Mouse (Mus musculus): ENCODE measurements around the gene Tnfrsf26. TPM values are rescaled to one million over a fixed set of nuclear protein-coding genes. Genes with fewer than 3 reads are reported as not detected.

Tnfrsf26 gene
- polyA plus RNA-seq, 1 experiment from 2014 or later = 0.65 TPM

DNA sequence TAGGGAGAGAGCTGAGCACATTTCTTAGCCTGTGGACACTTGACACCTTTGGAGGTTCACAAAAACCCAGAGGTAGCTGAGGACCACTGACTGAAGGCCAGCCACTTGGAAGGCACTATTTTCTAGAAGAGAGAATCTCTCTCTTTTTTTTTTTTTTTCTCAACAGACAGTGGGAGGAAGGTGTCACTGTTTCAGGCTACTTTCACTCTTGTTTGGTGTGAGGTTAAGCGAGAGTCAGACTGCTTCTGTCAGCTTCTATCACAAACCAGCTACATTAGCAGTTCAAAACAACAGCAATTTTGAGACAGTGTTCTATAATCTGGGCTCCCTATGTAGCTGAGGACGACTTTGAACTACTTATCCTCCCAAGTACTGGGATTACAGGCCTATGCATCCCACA is 2.3 kb downstream of the Tnfrsf26 start:
- H3K4me1 ChIP-seq = no peaks in the 10 kb centered on the region
- 61% methylated on average over 2 of the region's 2 CpGs for WGBS
- no peak overlapping the region for H3K4me3 ChIP-seq (replicated peaks)
- H3K4me2 ChIP-seq = no peak overlapping the region
- H3K27me3 ChIP-seq = no peaks in the 10 kb centered on the region
- H3K9me3 ChIP-seq (replicated peaks) = no peaks in the 10 kb centered on the region
- H3K27ac ChIP-seq = no peak overlapping the region
- no peak for ATAC-seq (replicated peaks; ENCODE audit: low FRiP score)
- no peak overlapping the region for H3K9ac ChIP-seq
- no peaks in the 10 kb centered on the region for H3K36me3 ChIP-seq

DNA sequence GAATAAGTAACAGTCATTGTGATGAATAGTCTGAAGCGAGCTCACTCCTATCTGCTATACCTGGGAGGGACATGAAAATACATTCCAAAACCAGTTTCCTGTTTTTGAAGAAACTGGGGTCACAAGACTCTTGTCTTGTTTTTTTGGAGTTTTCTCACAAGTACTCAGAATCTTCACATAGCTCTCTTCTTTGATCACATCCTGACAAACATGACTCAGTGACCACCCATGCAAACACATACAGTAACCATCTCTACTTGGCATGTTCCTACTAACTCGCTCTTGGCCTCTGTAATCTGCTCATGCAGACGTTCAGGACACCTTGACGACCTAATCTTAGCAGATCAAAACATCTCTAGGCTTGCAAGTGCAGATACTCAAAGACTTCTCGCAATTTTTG is 3.4 kb downstream of the Tnfrsf26 start:
- 73% methylated on average over 5 of the region's 5 CpGs for WGBS
- no peak for ATAC-seq (replicated peaks; ENCODE audit: low FRiP score)
- Histone ChIP-seq H3K4me1 (no peaks in the 10 kb centered on the region), H3K9me3 (replicated peaks) (no peaks in the 10 kb centered on the region), H3K36me3 (no peaks in the 10 kb centered on the region), H3K27me3 (no peaks in the 10 kb centered on the region), H3K27ac (no peak overlapping the region), H3K4me2 (no peak overlapping the region), H3K4me3 (replicated peaks) (no peak overlapping the region), H3K9ac (no peak overlapping the region)

DNA sequence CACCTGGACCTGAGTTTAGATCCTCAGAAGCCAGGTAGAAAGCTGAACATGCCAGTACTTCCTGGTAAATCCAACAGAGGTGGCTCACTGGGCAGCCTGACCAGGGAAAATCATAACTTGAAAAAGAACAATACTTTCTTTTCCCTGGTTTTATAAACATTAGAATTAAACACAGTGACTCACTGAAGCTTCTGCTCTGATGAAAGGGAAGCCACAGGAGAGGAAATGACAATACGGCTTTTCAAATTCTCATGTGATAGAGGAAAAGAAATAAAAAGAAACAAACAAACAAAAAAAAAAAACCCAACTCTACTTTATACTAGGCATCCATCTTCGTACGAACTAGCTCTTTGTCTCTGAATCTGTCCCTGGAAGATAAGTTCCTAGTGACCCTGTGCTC is 4.0 kb downstream of the Tnfrsf26 start:
- no peak for ATAC-seq (replicated peaks; ENCODE audit: low FRiP score)
- no peaks in the 10 kb centered on the region for H3K36me3 ChIP-seq
- no peak overlapping the region for H3K9ac ChIP-seq
- H3K9me3 ChIP-seq (replicated peaks) = no peaks in the 10 kb centered on the region
- no peak overlapping the region for H3K4me2 ChIP-seq
- 77% methylated on average over 3 of the region's 3 CpGs for WGBS
- no peaks in the 10 kb centered on the region for H3K4me1 ChIP-seq
- no peaks in the 10 kb centered on the region for H3K27me3 ChIP-seq
- no peak overlapping the region for H3K27ac ChIP-seq
- H3K4me3 ChIP-seq (replicated peaks) = no peak overlapping the region

DNA sequence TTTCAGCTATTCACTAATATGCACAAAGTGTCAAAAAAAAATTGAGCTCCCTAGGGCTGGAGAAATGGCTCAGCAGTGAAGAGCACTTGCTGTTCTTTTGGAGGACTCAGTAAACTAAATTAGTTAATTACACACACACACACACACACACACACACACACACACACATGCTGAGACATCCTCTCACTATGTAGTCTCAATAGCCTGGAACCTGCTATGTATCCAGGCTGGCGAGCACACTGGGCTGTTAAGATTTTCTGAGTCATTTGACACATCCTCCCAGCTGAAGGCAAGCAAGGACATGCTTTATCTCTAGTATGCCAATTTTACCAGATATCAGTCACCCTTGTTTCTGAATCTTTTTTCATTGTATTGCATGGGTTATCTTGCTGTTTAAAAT is 7.6 kb downstream of the Tnfrsf26 start:
- H3K27me3 ChIP-seq = no peaks in the 10 kb centered on the region
- no peaks in the 10 kb centered on the region for H3K9me3 ChIP-seq (replicated peaks)
- no peak overlapping the region for H3K27ac ChIP-seq
- ATAC-seq (replicated peaks; ENCODE audit: low FRiP score) = no peak
- no peaks in the 10 kb centered on the region for H3K36me3 ChIP-seq
- WGBS = 70% methylated on average over 1 of the region's 1 CpGs
- H3K4me3 ChIP-seq (replicated peaks) = no peak overlapping the region
- no peak overlapping the region for H3K4me2 ChIP-seq
- H3K4me1 ChIP-seq = no peaks in the 10 kb centered on the region
- no peak overlapping the region for H3K9ac ChIP-seq

DNA sequence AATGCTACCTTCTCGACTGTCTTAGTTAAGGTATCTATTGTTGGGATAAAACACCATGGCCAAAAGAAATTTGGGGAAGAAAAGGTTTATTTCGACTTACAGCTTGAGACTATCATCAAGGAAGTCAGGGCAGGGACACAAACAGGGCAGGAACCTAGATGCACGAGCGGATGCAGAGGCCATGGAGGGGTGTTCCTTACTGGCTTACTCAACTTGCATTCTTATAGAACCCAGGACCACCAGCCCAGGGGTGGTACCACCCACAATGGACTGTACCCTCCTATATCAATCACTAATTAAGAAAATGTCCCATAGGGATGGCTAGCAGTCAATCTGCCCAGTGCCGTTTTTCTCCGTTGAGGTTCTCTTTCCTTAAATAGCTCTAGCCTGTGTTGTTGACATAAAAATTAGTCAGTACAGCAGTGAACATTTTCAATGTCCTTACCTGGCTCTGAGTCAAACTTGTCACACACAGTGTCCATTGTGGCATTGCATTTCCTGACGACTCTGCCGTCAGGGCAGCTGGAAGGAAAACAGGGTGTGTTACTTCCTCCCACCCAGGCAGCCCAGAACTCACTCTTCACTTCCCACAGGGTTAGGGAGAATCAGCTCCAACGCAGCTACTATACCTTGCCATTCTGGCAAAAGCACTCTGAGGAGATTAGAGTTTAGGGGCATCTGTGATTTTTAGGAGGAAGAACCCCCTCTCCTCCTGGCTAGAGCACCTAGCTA is 14.0 kb downstream of the Tnfrsf26 start:
- Histone ChIP-seq H3K27me3 (no peaks in the 10 kb centered on the region), H3K4me1 (peaks cover 5% of the 10 kb centered on the region; the same call in 1 of the 2 replicates), H3K9me3 (replicated peaks) (no peaks in the 10 kb centered on the region), H3K4me3 (replicated peaks) (no peak overlapping the region), H3K27ac (peak overlapping the region; percentile 72), H3K4me2 (no peak overlapping the region), H3K36me3 (no peaks in the 10 kb centered on the region), H3K9ac (no peak overlapping the region)
- ATAC-seq (replicated peaks; ENCODE audit: low FRiP score) = no peak; the same call in 1 of the 2 replicates
- WGBS = 53% methylated on average over 9 of the region's 9 CpGs

DNA sequence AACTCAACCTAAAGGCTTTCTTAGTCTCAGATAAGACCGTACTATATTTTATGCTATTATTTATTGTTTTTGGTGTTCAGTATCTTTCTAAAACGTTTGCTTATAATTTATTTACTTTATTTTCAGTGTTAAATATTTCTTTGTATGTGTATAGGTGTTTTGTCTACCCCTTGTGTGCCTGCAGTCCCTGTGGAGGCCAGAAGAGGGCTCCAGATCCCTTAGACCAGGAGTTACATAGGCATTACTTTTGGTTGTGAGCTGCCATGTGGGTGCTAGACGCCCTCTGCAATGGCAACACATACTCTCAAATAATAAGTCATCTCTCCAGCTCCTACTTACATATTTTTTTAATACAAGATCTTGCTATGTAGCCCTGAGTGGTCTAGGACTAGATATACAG is 16.3 kb downstream of the Tnfrsf26 start:
- 63% methylated on average over 3 of the region's 3 CpGs for WGBS

DNA sequence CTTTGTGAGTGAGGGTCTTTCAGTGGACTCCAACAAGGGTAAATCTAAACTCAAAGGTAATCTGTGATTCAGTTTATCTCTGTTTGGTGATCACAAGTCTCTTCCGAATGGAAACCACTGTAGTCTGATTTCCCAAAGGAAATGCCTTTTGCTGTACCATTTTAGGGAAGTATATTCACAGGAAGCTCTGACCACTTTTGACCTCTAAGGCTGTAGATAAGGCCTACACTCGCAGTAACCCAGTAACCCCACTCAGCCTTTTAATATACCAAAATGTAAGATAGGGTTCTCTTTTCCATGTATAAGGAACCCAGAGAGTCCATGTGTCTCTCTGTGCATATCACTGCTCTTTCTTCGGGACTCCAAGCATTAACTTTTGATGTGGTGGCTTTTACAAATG is 23.2 kb downstream of the Tnfrsf26 start:
- Histone ChIP-seq H3K27me3 (no peaks in the 10 kb centered on the region), H3K27ac (no peak overlapping the region), H3K4me3 (replicated peaks) (no peak overlapping the region), H3K36me3 (no peaks in the 10 kb centered on the region), H3K4me1 (peaks cover 4% of the 10 kb centered on the region; the same call in 1 of the 2 replicates), H3K9ac (no peak overlapping the region), H3K4me2 (no peak overlapping the region), H3K9me3 (replicated peaks) (no peaks in the 10 kb centered on the region)
- no peak for ATAC-seq (replicated peaks; ENCODE audit: low FRiP score)
- 85% methylated on average over 3 of the region's 3 CpGs for WGBS

More for the DNA sequence above, 16.3 kb downstream of the Tnfrsf26 start:
- Histone ChIP-seq H3K27ac (no peak overlapping the region), H3K27me3 (no peaks in the 10 kb centered on the region), H3K4me3 (replicated peaks) (no peak overlapping the region), H3K4me2 (no peak overlapping the region), H3K36me3 (no peaks in the 10 kb centered on the region), H3K4me1 (peaks cover 5% of the 10 kb centered on the region; the same call in 1 of the 2 replicates), H3K9ac (no peak overlapping the region), H3K9me3 (replicated peaks) (no peaks in the 10 kb centered on the region)
- no peak for ATAC-seq (replicated peaks; ENCODE audit: low FRiP score)

DNA sequence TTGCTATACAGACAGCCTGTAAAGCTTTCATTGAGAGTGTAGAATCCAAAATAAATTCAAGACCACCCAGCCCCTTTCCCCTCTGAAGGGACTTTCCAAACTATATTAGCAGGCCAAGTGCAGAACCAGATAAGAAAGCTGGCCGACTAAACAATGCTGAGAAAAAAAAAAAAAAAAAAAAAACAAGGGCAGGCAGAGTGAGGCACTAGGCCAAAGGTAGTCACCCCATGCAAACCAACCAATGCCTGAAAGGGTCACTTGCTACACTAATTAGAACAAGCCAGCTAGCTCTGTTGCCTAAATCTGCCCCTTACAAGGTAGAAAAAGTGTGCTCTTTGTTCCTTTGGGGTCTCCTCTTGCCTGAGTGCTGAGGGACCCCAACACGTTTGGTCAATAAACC is 23.6 kb downstream of the Tnfrsf26 start:
- no peak overlapping the region for H3K4me2 ChIP-seq
- WGBS = 74% methylated on average over 2 of the region's 2 CpGs
- H3K9me3 ChIP-seq (replicated peaks) = no peaks in the 10 kb centered on the region
- no peaks in the 10 kb centered on the region for H3K27me3 ChIP-seq
- no peak overlapping the region for H3K9ac ChIP-seq
- no peaks in the 10 kb centered on the region for H3K36me3 ChIP-seq
- no peak overlapping the region for H3K4me3 ChIP-seq (replicated peaks)
- ATAC-seq (replicated peaks; ENCODE audit: low FRiP score) = no peak
- no peak overlapping the region for H3K27ac ChIP-seq
- H3K4me1 ChIP-seq = peaks cover 4% of the 10 kb centered on the region; the same call in 1 of the 2 replicates

DNA sequence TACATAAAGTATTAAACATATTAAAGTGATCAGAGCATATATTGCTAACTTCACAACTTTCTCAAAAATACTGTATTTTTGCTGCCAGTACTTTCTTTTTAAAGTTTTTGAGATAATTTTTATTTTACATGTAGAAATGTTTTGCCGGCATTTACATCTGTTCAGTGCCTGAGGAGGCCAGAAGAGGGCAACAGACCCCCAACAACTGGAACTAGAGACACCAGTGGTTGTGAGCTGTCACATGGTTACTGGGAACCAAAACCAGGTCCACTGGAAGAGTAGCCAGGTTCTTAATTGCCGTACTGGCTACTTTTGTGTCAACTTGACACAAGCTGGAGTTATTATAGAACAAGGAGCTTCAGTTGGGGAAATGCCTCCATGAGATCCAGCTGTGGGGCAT is 26.8 kb downstream of the Tnfrsf26 start:
- no peaks in the 10 kb centered on the region for H3K9me3 ChIP-seq (replicated peaks)
- no peak overlapping the region for H3K27ac ChIP-seq
- H3K4me1 ChIP-seq = peaks cover 19% of the 10 kb centered on the region
- ATAC-seq (replicated peaks; ENCODE audit: low FRiP score) = no peak
- H3K27me3 ChIP-seq = no peaks in the 10 kb centered on the region
- H3K36me3 ChIP-seq = peaks cover under 1% of the 10 kb centered on the region; the same call in 1 of the 2 replicates
- no peak overlapping the region for H3K9ac ChIP-seq
- H3K4me3 ChIP-seq (replicated peaks) = no peak overlapping the region
- 86% methylated on average over 2 of the region's 2 CpGs for WGBS
- H3K4me2 ChIP-seq = no peak overlapping the region

DNA sequence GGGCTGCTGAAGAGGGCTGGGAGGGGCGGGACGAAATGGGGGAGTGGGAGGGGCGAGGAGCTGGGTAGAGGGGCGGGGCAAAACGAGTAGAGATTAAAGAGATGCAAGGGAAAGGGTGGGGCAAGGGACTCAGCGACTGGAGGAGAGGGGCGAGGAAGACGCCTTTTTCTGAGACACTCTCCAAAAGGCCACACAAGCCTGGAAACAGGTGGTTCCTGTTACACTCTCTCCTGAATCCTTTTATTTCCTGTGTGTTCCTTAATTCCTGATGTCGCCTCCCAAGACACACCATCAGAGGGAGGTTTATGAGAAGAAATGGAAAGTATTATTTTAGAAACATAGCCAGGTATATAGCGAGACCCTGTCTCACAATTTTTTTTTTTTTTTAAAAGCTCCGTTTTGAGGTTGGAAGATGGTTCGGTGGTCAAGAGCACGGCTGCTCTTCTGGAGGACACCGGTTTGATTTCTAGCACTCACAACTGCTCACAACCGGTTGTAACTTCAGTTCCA is 28.2 kb downstream of the Tnfrsf26 start:
- WGBS = 5% methylated on average over 15 of the region's 15 CpGs

DNA sequence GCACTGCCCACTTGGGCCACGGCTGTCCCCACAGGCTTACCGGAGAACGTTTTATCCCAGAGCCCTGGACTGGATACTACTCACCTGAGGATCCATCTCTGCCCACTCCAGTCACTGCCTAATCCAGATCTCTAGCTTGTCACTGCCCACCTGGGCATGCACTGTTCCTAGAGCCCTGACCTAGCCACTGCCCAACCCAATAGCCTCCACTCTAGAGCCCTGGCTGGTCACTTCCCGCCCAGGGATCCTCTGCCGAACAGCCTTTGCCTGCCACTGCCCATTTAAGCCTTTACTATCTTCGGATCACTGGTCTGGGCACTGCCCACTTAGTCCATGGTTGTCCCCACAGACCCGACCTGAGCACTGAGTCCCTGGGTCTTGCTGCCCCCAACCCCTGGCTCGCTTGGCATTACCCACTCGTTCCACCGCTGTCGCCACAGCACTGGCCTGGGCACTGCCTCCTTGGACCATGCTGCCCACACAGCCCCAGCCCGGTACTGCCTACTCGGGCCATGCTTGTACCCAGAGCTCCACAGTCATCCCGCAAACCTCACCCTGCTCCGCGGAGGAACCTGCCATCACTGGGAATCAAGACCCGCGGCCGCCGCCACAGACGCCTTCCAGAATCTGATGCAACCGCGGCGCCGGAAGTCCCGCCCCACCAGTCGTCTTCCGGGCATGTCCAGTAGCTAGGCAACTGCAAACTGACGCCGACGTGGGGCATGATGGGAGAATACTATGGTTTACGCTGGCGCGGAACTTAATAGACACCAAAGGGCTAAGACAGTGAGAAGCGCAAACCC is 28.9 kb downstream of the Tnfrsf26 start, which contains the start of gene Cars:
Gene Cars, minus strand, starts transcription at position 663 of the 803 bp plus-strand sequence.
- peak within 1 kb of the TSS; percentile 68 for H3K4me3 ChIP-seq (replicated peaks)
- 2% methylated on average over 35 of the region's 35 CpGs for WGBS
- H3K9me3 ChIP-seq (replicated peaks) = no peaks in the 10 kb centered on the region
- H3K4me1 ChIP-seq = peaks cover 26% of the 10 kb centered on the region
- peak within 1 kb of the TSS; percentile 81 for H3K9ac ChIP-seq
- peak; percentile 99 for ATAC-seq (replicated peaks; ENCODE audit: low FRiP score)
- H3K27ac ChIP-seq = peak within 1 kb of the TSS; percentile 75
- peak within 1 kb of the TSS; percentile 91 for H3K4me2 ChIP-seq
- peaks cover 17% of the 10 kb centered on the region; the same call in 1 of the 2 replicates for H3K36me3 ChIP-seq
- H3K27me3 ChIP-seq = no peaks in the 10 kb centered on the region

More for the DNA sequence above, 28.2 kb downstream of the Tnfrsf26 start:
- H3K4me3 ChIP-seq (replicated peaks) = peak overlapping the region; percentile 68
- peaks cover 19% of the 10 kb centered on the region for H3K4me1 ChIP-seq
- H3K36me3 ChIP-seq = peaks cover 12% of the 10 kb centered on the region; the same call in 1 of the 2 replicates
- ATAC-seq (replicated peaks; ENCODE audit: low FRiP score) = no peak
- H3K9ac ChIP-seq = peak overlapping the region; percentile 35; the same call in 1 of the 2 replicates
- no peaks in the 10 kb centered on the region for H3K27me3 ChIP-seq
- H3K4me2 ChIP-seq = peak overlapping the region; percentile 91
- 0 out of 2 replicates have a peak overlapping the region, but pooled peaks have one; percentile 60 for H3K27ac ChIP-seq
- H3K9me3 ChIP-seq (replicated peaks) = no peaks in the 10 kb centered on the region

DNA sequence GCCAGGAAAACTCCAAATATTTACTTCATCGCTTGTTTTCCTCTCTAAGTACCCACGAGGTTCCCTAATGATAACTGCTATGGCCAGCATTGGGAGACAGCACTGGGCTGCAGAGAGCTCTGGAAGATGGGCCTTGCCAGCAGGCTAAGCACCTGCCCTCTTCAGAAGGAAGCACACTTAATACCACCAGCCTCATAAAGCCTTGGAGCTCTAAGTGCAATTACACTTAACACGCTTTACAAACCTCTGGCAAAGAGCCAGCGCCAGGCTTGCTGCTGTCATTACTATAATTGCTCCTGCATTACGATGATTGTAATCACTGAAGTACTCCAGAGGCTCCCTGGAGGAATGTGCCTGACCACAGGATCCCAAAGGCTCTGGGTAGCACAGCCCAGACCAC is 33.7 kb downstream of the Tnfrsf26 start:
- Histone ChIP-seq H3K4me2 (no peak overlapping the region), H3K4me3 (replicated peaks) (no peak overlapping the region), H3K4me1 (peaks cover 23% of the 10 kb centered on the region), H3K9me3 (replicated peaks) (no peaks in the 10 kb centered on the region), H3K9ac (no peak overlapping the region), H3K36me3 (peaks cover 48% of the 10 kb centered on the region), H3K27me3 (no peaks in the 10 kb centered on the region), H3K27ac (no peak overlapping the region)
- no peak for ATAC-seq (replicated peaks; ENCODE audit: low FRiP score)
- WGBS = 55% methylated on average over 5 of the region's 5 CpGs

Data from kidney, embryonic 15.5 days (tissue).